Mouse (Mus musculus): ENCODE data around the gene Stip1.

Stip1 gene

GRCm38 (mm10) chr19:6987061-6987903 lies 52.5 kb downstream of the Stip1 start, which contains the start of gene Vegfb:
Gene Vegfb, minus strand, starts transcription at chr19:6987651.
- ATAC-seq (ENCODE audit: insufficient number of reproducible peaks, low FRiP score, low TSS enrichment): peak; percentile 24

GRCm38 (mm10) chr19:6985951-6986708 lies 53.6 kb downstream of the Stip1 start:
- no peak for ATAC-seq (ENCODE audit: insufficient number of reproducible peaks, low FRiP score, low TSS enrichment)

GRCm38 (mm10) chr19:6985300-6985699 lies 54.5 kb downstream of the Stip1 start:
- ATAC-seq (ENCODE audit: insufficient number of reproducible peaks, low FRiP score, low TSS enrichment): no peak

GRCm38 (mm10) chr19:6983621-6984020 lies 56.1 kb downstream of the Stip1 start:
- ATAC-seq (ENCODE audit: insufficient number of reproducible peaks, low FRiP score, low TSS enrichment): no peak

DNA sequence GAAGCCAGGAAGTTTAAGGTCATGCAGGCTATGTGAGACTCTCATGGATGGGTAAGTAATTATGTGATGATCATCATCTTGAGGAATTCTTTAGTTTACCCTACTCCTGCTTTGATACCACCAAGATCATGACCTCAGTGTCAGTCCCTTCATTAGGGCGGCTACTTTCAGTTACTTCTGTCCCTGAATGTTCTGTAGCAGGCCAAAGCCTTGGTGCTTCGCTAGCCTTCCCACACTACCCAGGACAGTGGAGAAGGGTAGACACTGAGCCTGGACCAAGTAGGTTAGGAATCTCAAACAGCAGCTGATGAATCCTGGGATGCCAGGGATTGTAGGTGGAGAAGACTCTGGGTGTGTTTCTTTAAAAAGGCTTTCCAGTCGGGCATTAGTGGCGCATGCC lies 58.3 kb downstream of the Stip1 start:
- ATAC-seq (ENCODE audit: insufficient number of reproducible peaks, low FRiP score, low TSS enrichment): no peak

GRCm38 (mm10) chr19:6980381-6981093 lies 59.2 kb downstream of the Stip1 start, which contains the start of gene Fkbp2:
Gene Fkbp2, minus strand, starts transcription at chr19:6980501.
- ATAC-seq (ENCODE audit: insufficient number of reproducible peaks, low FRiP score, low TSS enrichment): peak; percentile 67

GRCm38 (mm10) chr19:6979486-6980380 lies 60.0 kb downstream of the Stip1 start:
- ATAC-seq (ENCODE audit: insufficient number of reproducible peaks, low FRiP score, low TSS enrichment): peak; percentile 73

DNA sequence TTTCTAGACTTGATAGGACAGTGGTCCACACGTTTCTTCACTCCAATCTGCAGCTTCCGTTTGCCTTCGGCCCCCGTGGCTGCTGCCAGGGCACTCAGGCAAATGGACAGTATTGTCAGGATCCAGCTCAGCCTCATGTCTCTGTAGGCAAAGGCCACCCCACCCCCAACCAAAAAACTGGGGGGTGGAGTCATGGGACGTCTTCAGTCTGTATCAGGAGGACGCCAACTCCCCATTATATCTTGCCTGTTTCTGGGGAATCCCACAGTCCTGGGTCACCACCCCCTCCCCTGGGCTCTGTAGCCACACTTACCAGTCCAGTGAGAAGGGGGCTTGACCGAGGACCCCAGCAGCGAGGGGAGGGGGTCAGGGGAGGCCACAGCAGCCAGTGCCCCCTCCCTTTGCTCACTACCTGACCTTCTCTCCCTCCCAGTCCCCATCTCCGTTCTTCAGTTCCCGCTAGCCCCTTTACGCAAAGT lies 60.7 kb downstream of the Stip1 start:
- no peak for ATAC-seq (ENCODE audit: insufficient number of reproducible peaks, low FRiP score, low TSS enrichment)

- no peak for ATAC-seq (ENCODE audit: insufficient number of reproducible peaks, low FRiP score, low TSS enrichment)
Observed at GRCm38 (mm10) chr19:6978639-6978974, 61.2 kb downstream of the Stip1 start.

- ATAC-seq (ENCODE audit: insufficient number of reproducible peaks, low FRiP score, low TSS enrichment): no peak
Observed at GRCm38 (mm10) chr19:6977759-6978638, 61.8 kb downstream of the Stip1 start.

GRCm38 (mm10) chr19:6975537-6976521 lies 63.9 kb downstream of the Stip1 start, which contains the start of gene Plcb3:
Gene Plcb3, minus strand, starts transcription at chr19:6976470.
- no peak for ATAC-seq (ENCODE audit: insufficient number of reproducible peaks, low FRiP score, low TSS enrichment)

DNA sequence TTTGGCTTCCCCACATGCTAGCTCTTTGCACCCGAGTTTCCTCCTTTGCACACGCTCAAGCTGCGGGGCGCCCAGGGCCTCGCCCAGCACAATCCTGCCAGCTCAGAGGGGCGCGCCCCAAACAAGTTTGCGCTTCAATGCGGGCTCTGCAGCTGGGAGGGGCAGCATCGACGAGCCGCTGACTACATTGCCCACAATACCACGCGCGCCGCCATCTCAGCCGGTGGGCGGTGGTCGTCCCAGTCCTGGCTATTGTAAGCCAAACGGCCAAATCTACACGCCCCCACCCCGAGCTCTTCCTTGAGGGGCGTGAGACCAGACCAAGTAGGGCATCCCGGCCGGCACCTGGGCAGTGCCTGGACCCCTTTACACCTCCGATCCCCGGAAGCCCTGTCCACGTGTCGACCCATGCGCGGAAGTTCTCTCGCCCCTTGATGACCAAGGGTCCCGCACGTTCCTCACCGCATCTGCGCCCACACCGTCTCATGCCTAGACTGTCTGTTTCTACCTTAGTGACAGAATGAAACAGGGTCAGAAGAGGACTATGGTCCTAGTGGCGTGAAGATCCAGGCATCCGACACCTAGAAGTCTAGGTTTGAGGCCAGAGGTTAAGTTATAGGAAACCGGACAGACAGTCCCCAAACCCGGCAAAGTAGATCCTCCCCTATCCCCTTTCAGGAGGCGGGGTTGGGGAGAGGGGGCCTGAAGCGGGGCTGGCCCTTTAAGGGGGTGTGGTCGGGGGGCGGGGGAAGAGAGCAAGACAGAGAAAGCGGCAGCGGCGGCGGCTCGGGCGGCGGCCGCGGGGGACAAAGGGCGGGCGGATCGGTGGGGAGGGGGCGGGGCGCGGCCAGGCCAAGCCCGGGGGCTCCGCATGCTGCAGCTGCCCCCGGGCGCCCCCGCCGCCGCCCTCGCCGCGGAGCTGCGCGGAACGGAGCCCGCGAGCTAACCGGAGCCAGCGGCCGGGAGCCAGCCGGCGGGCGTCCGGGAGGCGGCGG lies 65.3 kb downstream of the Stip1 start, which contains the start of gene Ppp1r14b:
Gene Ppp1r14b, plus strand, starts transcription at position 758 of the 995 bp plus-strand sequence.
- ATAC-seq (ENCODE audit: insufficient number of reproducible peaks, low FRiP score, low TSS enrichment): no peak

DNA sequence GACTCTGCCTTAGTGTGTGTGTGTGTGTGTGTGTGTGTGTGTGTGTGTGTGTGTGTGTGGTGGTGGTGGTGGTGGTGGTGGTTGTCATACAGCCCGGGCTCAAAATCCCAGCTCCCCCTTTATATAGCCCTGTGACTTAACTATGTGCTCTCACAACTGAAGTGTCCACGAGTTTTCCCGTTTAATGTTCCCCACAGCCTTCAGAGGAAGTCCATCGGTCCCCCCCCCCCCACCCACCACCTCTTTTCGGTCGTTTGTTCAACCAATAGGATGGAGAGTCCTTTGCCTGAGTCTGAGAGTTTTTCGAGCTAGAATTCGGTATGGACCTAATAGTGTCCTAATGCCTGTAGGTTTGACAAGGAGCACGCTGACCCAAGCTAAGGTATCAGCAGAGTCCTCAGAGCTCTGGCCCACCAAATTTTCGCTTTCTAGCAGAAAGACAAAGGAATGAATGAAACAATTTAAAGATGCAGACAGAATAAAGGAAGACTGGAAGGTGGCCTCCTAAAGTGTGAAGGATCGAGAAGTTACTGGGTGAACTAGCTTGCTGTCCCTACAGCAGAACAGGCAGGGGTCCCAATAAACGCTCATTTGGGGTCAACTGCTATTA lies 66.1 kb downstream of the Stip1 start:
- no peak for ATAC-seq (ENCODE audit: insufficient number of reproducible peaks, low FRiP score, low TSS enrichment)

GRCm38 (mm10) chr19:6972247-6972917 lies 67.4 kb downstream of the Stip1 start:
- no peak for ATAC-seq (ENCODE audit: insufficient number of reproducible peaks, low FRiP score, low TSS enrichment)

DNA sequence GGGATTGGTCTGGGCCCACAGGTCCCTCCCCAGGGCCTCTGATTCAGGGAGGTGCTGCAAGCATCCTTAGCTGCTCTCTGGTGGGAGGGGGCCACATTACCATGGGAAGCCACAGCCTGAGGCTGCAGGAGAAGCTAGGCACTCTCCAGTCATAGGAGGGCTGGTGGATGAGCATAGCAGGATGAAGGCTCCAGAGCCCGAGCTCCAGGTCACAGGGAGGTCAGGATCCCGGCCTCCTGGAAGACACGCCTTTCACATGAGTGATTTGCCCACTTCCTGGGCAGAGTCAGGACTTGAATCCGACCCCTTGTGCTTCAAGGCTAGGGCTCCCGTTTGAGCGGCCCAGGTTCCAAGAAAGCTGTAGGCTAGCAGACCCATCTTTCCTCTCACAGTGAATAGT lies 68.1 kb downstream of the Stip1 start:
- no peak for ATAC-seq (ENCODE audit: insufficient number of reproducible peaks, low FRiP score, low TSS enrichment)
